Mouse (Mus musculus): ENCODE results near the gene Mybpc3.

- TF ChIP-seq POLR2A (IDR thresholded peaks at IDR 0.05; ENCODE audit: low read depth, low read length) (no peak), CTCF (conservative IDR thresholded peaks at IDR 0.05; ENCODE audit: insufficient read depth, insufficient read length, low read depth, low read length) (no peak)
These were observed 58.3 kb downstream of the Mybpc3 start for GRCm38 (mm10) chr2:91176234-91176633.

All from kidney, adult 2 months (tissue).